Mouse (Mus musculus): ENCODE data around the gene Olfr486.
"Not testable (repeated sequence)": the region's sequence is repeated elsewhere in the genome, so short reads cannot be mapped to it uniquely, and the experiment has no call there.

Gene Olfr486

DNA sequence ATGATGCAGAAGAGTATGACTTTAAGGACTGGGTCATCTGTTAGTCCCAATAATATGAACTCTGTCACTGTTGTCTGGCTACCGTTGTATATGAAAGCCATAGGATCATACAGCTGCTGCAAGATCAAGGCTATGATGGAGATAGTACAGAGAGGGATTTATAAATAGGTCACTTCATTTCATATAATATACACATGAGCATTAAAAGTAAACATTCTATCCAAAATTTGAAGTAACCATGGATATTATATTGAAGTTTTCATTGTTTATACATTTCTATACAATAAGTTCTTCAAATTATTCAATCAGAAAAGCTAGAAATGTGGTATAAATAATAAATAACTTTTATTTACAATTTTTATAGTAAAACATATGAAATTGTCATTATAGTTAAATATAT is at the start of gene Olfr486:
TSS of gene Olfr486 (minus strand) at position 101 of the 400 bp plus-strand sequence.
- not testable (repeated sequence) for DNase-seq

DNA sequence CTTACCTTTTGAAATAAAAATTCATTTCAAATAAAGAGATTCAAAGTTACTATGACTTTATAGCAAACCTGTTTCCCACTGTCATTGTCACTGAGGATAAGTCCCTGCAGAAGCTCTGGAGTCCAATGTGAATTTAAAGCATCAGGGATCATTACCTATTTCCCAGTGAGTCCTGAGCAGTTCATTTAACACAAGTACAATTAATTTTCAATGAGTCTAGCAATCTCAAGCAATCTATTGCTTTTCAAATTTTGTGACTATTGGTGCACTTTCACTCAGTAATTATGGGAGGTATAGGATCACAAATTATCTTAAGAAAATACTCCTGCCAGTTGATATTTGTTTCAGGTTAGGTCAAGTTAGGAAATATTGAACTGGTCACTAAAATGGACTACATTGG is 42.0 kb upstream of the Olfr486 start, which contains the start of gene Olfr487:
TSS of gene Olfr487 (minus strand) at position 101 of the 400 bp plus-strand sequence.
- not testable (repeated sequence) for DNase-seq

DNA sequence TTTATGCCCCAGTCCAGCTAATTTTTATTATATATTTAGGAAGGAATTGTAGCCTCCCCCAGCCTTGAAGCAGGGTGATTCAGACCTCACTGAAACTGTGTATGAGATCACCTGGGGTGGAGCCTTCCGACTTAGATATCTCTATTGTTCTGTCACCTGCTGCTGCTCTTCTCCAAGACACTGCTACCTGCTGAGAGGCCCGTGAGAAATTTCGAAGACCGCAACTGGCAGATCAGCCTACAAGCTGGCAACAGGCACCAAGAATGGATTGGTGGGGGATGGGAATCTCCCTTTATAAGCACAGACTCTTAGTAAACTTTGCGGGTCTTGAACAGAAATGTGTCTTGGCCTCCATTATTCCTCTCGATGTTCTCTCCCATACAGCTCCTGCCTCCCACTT is 24.4 kb upstream of the Olfr486 start:
- no peak for DNase-seq

DNA sequence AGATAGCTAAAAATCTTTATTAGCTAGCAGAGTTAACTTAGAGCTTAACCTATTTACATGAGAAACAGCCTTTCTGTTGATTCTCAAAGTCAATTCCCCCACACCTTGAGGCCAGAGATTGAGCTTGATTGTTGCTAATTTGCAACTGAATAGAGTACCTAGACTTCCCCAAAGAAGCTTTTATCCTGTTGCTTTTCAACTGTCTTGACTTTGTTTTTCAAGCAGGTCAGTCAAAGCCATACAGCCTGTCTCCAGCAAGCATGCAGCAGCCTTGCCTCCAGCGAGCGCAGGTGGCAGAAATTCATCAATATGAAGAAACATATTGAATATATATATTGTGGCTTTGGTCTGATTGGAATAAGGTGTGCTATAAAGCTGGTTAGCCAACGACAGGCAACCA is 23.8 kb upstream of the Olfr486 start:
- DNase-seq: not testable (repeated sequence)

DNA sequence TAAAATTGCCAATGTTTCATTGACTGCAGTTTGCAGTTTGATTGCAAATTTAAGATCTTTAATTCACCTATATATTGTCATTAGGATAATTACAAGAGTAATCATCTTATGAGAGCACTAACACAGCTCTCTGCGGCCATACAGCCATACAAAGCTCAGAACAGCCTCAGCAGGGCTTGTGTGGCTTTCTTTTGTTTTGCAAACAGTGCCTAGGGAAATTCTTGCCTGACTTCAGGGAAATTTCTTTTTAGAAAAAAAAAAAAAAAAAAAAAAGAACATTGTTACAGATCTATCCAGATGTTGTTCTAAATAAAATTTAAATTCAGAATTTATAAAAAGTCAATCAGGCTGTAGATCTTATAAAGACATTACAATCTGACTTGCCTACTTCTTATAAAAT is 20.2 kb upstream of the Olfr486 start:
- DNase-seq: not testable (repeated sequence)

DNA sequence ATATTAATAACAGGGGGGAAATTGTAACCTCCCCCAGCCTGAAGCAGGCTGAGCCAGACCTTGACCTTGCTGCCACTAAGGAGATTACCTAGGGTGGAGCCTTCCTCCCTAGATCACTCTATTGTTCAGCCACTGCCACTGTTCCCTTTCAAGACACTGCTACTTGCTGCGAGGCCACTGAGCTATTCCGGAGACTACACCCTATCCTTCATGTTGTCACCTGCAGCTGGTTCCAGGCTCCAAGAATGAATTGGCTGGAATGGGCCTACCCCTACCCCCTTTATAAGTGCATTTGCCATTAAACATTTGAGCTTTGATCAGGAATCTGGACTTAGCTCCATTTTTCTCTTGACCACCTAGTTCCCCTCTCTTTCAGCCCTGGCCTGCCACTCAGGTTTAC is 18.7 kb upstream of the Olfr486 start:
- DNase-seq: not testable (repeated sequence)

DNA sequence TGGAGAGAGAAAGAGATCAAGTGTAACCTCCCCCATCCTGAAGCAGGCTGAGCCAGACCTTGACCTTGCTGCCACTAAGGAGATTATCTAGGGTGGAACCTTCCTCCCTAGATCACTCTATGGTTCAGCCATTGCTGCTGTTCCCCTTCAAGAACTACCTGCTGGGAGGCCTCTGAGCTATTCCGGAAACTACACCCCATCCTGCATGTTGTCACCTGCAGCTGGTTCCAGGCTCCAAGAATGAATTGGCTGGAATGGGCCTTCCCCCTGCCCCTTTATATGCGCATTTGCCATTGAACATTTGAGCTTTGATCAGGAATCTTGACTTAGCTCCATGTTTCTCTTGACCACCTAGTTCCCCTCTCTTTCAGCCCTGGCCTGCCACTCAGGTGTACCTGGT is 12.7 kb upstream of the Olfr486 start:
- DNase-seq: not testable (repeated sequence)

DNA sequence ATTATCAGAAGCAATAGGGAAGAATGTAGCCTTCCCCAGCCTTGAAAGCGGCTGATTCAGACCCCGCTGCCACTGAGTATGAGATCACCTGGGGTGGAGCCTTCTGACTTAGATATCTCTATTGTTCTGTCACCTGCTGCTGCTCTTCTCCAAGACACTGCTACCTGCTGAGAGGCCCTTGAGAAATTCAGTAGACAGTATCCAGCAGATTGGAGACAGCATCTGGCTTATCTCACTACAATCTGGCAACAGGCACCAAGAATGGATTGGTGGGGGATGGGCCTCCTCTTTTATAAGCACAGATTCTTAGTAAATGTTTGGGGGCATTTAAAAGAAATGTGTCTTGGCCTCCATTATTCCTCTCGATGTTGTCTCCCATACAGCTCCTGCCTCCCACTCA is 11.9 kb upstream of the Olfr486 start:
- DNase-seq: not testable (repeated sequence)

DNA sequence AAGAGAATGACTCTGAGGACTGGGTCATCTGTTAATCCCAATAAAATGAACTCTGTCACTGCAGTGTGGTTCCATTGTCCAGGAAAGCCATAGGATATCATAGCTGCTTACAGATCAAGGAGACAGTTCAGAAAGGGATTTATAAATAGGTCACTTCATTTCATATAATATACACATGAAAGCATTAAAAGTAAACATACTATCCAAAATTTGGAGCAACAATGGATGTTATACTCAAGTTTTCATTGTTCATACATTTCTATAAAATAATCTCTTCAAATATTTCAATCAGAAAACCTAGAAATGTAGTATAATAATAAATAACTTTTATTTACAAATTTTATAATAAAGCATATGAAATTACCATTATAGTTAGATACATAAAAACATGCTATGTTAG is 12.8 kb downstream of the Olfr486 start, which contains the start of gene Olfr485:
TSS of gene Olfr485 (minus strand) at position 101 of the 400 bp plus-strand sequence.
- no peak for DNase-seq

DNA sequence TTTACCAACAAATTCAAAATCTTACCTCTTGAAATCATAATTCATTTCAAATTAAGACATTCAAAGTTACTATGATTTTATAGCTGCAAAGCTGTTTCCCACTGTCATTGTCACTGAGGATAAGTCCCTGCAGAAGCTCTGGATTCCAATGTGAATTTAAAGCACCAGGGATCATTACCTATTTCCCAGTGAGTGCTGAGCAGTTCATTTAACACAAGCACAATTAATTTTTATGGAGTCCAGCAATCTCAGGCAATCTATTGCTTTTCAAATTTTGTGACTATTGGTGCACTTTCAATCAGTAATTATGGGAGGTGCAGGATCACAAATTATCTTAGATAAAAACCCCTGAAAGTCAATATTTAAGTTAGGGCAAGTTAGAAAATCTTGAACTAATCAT is 45.2 kb downstream of the Olfr486 start, which contains the start of gene Olfr484:
TSS of gene Olfr484 (minus strand) at position 101 of the 400 bp plus-strand sequence.
- DNase-seq: no peak
